Mouse (Mus musculus) myocyte (in vitro differentiated cells): Measurements from ENCODE around the gene Klhl6. TPM values are rescaled to one million over a fixed set of nuclear protein-coding genes. Genes with fewer than 3 reads are reported as not detected.

Experiments used
- H3K27me3 ChIP-seq: one replicate; pipeline ENCODE4 v1.6.1; 2011; ENCODE audit not compliant: control insufficient read depth, insufficient read depth, insufficient read length
- H3K36me3 ChIP-seq: one replicate; pipeline ENCODE4 v1.6.1; 2011; ENCODE audit not compliant: control insufficient read depth, insufficient read depth
- H3K4me2 ChIP-seq: one replicate; pipeline ENCODE4 v1.6.1; 2011; ENCODE audit warnings: low read depth, control low read depth
- H3K4me3 ChIP-seq: one replicate; pipeline ENCODE4 v1.5.1; 2011; ENCODE audit warnings: mild to moderate bottlenecking, control low read depth, moderate library complexity
- H3K79me2 ChIP-seq: one replicate; pipeline ENCODE4 v1.6.1; 2011; ENCODE audit not compliant: control insufficient read depth, insufficient read depth
- H3ac ChIP-seq: one replicate; pipeline ENCODE4 v1.6.1; 2011; ENCODE audit not compliant: control insufficient read depth, insufficient read length
- CEBPB ChIP-seq: IDR thresholded peaks from 2 replicates; pipeline ENCODE4 v1.6.1; 2011; ENCODE audit warnings: mild to moderate bottlenecking, moderate library complexity; ENCODE audit not compliant: poor library complexity, insufficient read depth, severe bottlenecking
- E2F4 ChIP-seq: IDR thresholded peaks from one replicate; pipeline ENCODE4 v1.6.1; 2011; ENCODE audit warnings: mild to moderate bottlenecking, control low read depth, moderate library complexity; ENCODE audit not compliant: insufficient read depth
- MAX ChIP-seq: IDR thresholded peaks from one replicate; pipeline ENCODE4 v1.6.1; 2011; ENCODE audit warnings: low read depth, mild to moderate bottlenecking, control low read depth
- MYOD1 ChIP-seq, 3 experiments: IDR thresholded peaks; one replicate each; pipeline ENCODE4 v1.6.1; 2011; ENCODE audit warnings: control low read depth in 2 of 3, low read depth in 2 of 3, mild to moderate bottlenecking in 2 of 3, moderate library complexity in 1 of 3; ENCODE audit not compliant: insufficient read length in 2 of 3, control insufficient read depth in 1 of 3
- MYOG ChIP-seq, 3 experiments: IDR thresholded peaks; one replicate each; pipeline ENCODE4 v1.6.1; 2011; ENCODE audit warnings: control low read depth in 2 of 3, low read depth in 2 of 3, mild to moderate bottlenecking in 2 of 3; ENCODE audit not compliant: insufficient read length in 2 of 3, control insufficient read depth in 1 of 3, insufficient read depth in 1 of 3
- POLR2A ChIP-seq: IDR thresholded peaks from one replicate; pipeline ENCODE4 v1.6.1; 2011; ENCODE audit warnings: low read depth, mild to moderate bottlenecking, control low read depth, moderate library complexity; ENCODE audit not compliant: insufficient read length
- POLR2AphosphoS2 ChIP-seq: IDR thresholded peaks from one replicate; pipeline ENCODE4 v1.6.1; 2011; ENCODE audit warnings: low read depth, control low read depth; ENCODE audit not compliant: insufficient read length
- REST ChIP-seq: IDR thresholded peaks from one replicate; pipeline ENCODE4 v1.6.1; 2011; ENCODE audit warnings: mild to moderate bottlenecking, control low read depth, moderate library complexity; ENCODE audit not compliant: insufficient read depth, insufficient read length
- SRF ChIP-seq: IDR thresholded peaks from one replicate; pipeline ENCODE4 v1.6.1; 2011; ENCODE audit warnings: low read depth; ENCODE audit not compliant: control insufficient read depth, insufficient read length
- TCF12 ChIP-seq: IDR thresholded peaks from one replicate; pipeline ENCODE4 v1.6.1; 2011; ENCODE audit warnings: mild to moderate bottlenecking, control low read depth; ENCODE audit not compliant: poor library complexity, insufficient read depth, severe bottlenecking
- TCF3 ChIP-seq: IDR thresholded peaks from one replicate; pipeline ENCODE4 v1.6.1; 2011; ENCODE audit warnings: low read depth, control low read depth; ENCODE audit not compliant: insufficient read length
- USF1 ChIP-seq: IDR thresholded peaks from one replicate; pipeline ENCODE4 v1.6.1; 2011; ENCODE audit warnings: low read depth, mild to moderate bottlenecking, control low read depth, moderate library complexity
- polyA plus RNA-seq: library from polyadenylated mRNA; unstranded; fragments of >200 nt; fragmentation: generic; extraction: Trizol; gene quantifications from one replicate; pipeline ENCODE4 v1.2.1, GENCODE M21; 2012; ENCODE audit warnings: missing spikeins

Gene Klhl6
- polyA plus RNA-seq, 1 experiment, result 0.04 TPM

DNA sequence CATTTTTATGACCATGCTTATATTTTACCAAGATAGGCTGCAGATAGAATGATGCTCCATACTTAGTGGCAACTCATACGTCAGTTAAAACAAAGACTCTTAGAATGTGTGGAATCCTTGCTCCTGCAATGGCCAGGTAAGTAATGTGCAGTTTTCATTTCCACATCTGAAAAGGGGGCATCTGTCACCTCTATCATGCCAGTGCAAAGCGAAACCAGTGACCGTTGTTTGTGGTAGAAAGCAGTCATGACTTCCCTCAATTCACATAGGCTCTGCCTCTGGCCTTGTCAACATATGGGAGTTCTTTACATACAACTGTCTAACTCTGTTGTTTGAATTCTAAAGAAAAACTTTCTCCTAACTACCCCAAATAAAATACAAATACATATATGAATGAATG, 1.8 kb downstream of the Klhl6 start:
- Histone ChIP-seq H3K4me2 (no peak overlapping the region), H3K4me3 (no peak overlapping the region), H3K79me2 (no peaks in the 10 kb centered on the region), H3ac (no peak overlapping the region), H3K36me3 (no peaks in the 10 kb centered on the region), H3K27me3 (no peaks in the 10 kb centered on the region)
- TF ChIP-seq TCF3, result no peak
- TF ChIP-seq POLR2AphosphoS2, result no peak
- no peak for TF ChIP-seq CEBPB
- TF ChIP-seq MAX, result no peak
- no peak for TF ChIP-seq POLR2A
- TF ChIP-seq USF1, result no peak
- no peak for TF ChIP-seq E2F4
- TF ChIP-seq SRF, result no peak
- no peak for TF ChIP-seq REST
- TF ChIP-seq MYOD1 (IDR thresholded peaks at IDR 0.05; ENCODE audit: control insufficient read depth in 1 of 3, insufficient read length in 2 of 3, low read depth in 2 of 3), result no peak
- TF ChIP-seq TCF12, result no peak
- no peak for TF ChIP-seq MYOG (IDR thresholded peaks at IDR 0.05; ENCODE audit: control insufficient read depth in 1 of 3, insufficient read depth in 1 of 3, insufficient read length in 2 of 3, low read depth in 2 of 3)

DNA sequence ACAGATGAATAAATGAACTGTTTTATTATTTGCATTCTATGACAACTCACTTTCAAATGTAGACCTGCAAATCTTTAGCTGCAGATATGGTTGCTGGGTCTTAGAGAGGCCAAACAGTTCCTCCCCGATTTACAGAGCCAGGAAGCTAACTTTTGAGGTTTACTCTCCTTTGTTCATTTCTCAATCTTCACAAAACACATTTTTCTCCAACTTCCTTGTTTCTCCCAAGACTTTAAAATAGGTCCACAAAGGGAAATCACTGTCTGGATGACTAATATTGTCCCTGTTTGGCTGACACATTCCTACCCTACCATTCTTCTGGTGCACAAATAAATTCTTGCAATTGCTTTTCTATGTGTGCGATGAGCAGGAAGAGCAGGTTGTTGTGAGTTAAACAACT, 3.1 kb downstream of the Klhl6 start:
- Histone ChIP-seq H3K36me3 (no peaks in the 10 kb centered on the region), H3K27me3 (no peaks in the 10 kb centered on the region), H3ac (no peak overlapping the region), H3K4me2 (no peak overlapping the region), H3K4me3 (no peak overlapping the region), H3K79me2 (no peaks in the 10 kb centered on the region)
- TF ChIP-seq TCF12 (no peak), CEBPB (no peak), POLR2AphosphoS2 (no peak), MYOG (IDR thresholded peaks at IDR 0.05; ENCODE audit: control insufficient read depth in 1 of 3, insufficient read depth in 1 of 3, insufficient read length in 2 of 3, low read depth in 2 of 3) (no peak), POLR2A (no peak), SRF (no peak), USF1 (no peak), MAX (no peak), TCF3 (no peak), MYOD1 (IDR thresholded peaks at IDR 0.05; ENCODE audit: control insufficient read depth in 1 of 3, insufficient read length in 2 of 3, low read depth in 2 of 3) (no peak), REST (no peak), E2F4 (no peak)

DNA sequence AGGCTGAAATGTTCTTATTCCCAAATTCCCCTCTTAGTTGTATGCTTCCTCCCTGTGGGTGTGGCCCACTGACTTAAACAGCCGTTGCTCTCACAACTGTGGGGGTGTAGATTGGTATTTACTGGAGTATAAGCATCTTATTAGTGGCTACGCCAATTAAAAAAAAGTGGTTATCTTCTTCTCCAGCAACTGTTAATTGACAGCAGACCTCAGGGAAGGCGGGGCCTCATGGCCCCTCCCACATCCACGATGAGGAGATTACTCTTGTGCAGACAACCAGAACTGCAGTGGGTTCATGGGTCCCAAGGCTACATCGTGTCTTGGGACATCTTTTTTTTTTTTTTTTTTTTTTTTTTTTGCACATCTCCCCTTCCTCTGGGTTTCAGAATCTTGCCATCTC, 5.6 kb downstream of the Klhl6 start:
- TF ChIP-seq CEBPB (no peak), TCF3 (no peak), E2F4 (no peak), TCF12 (no peak), MYOD1 (IDR thresholded peaks at IDR 0.05; ENCODE audit: control insufficient read depth in 1 of 3, insufficient read length in 2 of 3, low read depth in 2 of 3) (no peak), REST (no peak)
- Histone ChIP-seq H3ac (no peak overlapping the region), H3K36me3 (no peaks in the 10 kb centered on the region), H3K79me2 (no peaks in the 10 kb centered on the region), H3K4me3 (no peak overlapping the region), H3K4me2 (no peak overlapping the region), H3K27me3 (no peaks in the 10 kb centered on the region)

DNA sequence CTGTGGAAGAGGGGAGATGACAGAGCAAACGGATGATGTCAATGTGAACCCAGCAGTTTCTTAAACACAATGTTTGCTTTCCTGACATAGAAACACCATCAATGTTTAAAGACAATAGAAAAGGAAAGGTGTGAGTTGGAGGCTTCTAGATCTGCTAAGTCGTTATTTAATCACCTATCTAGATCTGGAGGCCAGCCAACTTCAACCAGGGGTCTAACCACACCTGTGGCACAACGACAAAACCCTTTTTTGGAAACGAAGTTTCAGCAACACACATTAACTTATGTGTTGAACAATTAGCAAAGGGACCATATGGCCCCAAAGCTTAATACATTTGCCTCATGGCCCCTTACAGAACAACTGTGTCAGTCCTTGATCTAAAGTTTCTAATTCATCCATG, 6.0 kb downstream of the Klhl6 start:
- Histone ChIP-seq H3K4me2 (no peak overlapping the region), H3ac (no peak overlapping the region), H3K79me2 (no peaks in the 10 kb centered on the region), H3K4me3 (no peak overlapping the region), H3K27me3 (no peaks in the 10 kb centered on the region), H3K36me3 (no peaks in the 10 kb centered on the region)
- no peak for TF ChIP-seq MYOD1 (IDR thresholded peaks at IDR 0.05; ENCODE audit: control insufficient read depth in 1 of 3, insufficient read length in 2 of 3, low read depth in 2 of 3)
- no peak for TF ChIP-seq SRF
- no peak for TF ChIP-seq TCF3
- no peak for TF ChIP-seq E2F4
- TF ChIP-seq TCF12, result no peak
- no peak for TF ChIP-seq CEBPB
- TF ChIP-seq MAX, result no peak
- TF ChIP-seq POLR2AphosphoS2, result no peak
- TF ChIP-seq POLR2A, result no peak
- no peak for TF ChIP-seq REST
- no peak for TF ChIP-seq MYOG (IDR thresholded peaks at IDR 0.05; ENCODE audit: control insufficient read depth in 1 of 3, insufficient read depth in 1 of 3, insufficient read length in 2 of 3, low read depth in 2 of 3)
- TF ChIP-seq USF1, result no peak

DNA sequence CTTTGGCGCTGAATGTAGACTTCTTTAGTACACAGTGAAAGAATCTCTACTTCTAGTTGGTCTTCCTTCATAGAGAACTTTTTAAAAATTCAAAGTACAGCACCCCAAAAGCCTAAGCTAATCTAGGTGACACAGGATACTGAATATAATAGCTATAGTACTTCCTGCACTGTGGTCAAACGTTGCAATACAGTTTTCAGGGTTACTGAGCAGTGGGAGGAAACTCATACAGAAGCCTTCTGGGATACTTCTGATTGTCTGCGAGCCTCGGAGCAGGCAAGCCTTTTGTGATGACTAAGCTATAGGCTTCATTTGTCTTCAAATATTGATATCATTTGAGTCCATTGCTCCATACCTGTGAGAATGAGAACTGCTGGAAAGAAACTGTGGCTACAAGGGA, 7.4 kb downstream of the Klhl6 start:
- no peak overlapping the region for H3K4me3 ChIP-seq
- TF ChIP-seq E2F4, result no peak
- TF ChIP-seq USF1, result no peak
- TF ChIP-seq POLR2A, result no peak
- no peak for TF ChIP-seq SRF
- TF ChIP-seq REST, result no peak
- TF ChIP-seq TCF12, result no peak
- no peak for TF ChIP-seq MAX
- no peak overlapping the region for H3K4me2 ChIP-seq
- H3K36me3 ChIP-seq, result no peaks in the 10 kb centered on the region
- no peaks in the 10 kb centered on the region for H3K79me2 ChIP-seq
- no peak overlapping the region for H3ac ChIP-seq
- H3K27me3 ChIP-seq, result no peaks in the 10 kb centered on the region
